Mouse (Mus musculus): ENCODE results near the gene Ltb. TPM values are rescaled to one million over a fixed set of nuclear protein-coding genes. Genes with fewer than 3 reads are reported as not detected.

Ltb gene
- total and polyA plus RNA-seq, 2 experiments from 2014 or later: 0.27 to 0.33 TPM

DNA sequence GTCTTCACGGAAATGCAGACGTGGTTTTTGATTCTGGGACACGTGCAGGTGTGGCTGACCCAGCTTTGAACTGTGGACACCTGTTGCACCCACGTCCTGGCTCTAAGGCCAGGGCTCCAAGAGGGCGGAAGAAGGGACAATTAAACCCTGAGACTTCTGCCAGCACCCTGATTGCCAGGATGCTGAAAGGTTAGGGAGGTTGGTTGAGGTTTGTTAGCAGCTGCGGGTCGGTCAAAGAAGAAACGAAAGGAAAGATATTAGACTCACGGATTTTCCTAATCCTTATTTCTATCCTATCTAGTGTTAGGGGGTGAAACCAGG is 2.0 kb downstream of the Ltb start:
- no peak for DNase-seq (ENCODE audit: low spot score)
- H3K9me3 ChIP-seq (replicated peaks; ENCODE audit: control insufficient read depth, low read length): no peaks in the 10 kb centered on the region
- H3K27me3 ChIP-seq (ENCODE audit: control insufficient read depth, insufficient read depth, low read length): peaks cover 64% of the 10 kb centered on the region
- TF ChIP-seq EP300 (IDR thresholded peaks at IDR 0.05; ENCODE audit: low read depth) (no peak), CTCF (IDR thresholded peaks at IDR 0.05; ENCODE audit: low read depth) (no peak)
- ATAC-seq (ENCODE audit: insufficient read depth, low read depth): no peak
- H3K27ac ChIP-seq (ENCODE audit: low read depth): no peak overlapping the region
- H3K4me3 ChIP-seq (ENCODE audit: low read depth, low read length): peak overlapping the region; percentile 47
- no peaks in the 10 kb centered on the region for H3K36me3 ChIP-seq (replicated peaks; ENCODE audit: control insufficient read depth, insufficient read depth, low read length)
- peak overlapping the region; percentile 30; the same call in 1 of the 2 replicates for H3K9ac ChIP-seq (replicated peaks; ENCODE audit: low read depth, low read length)
- 30% methylated on average over 9 of the region's 9 CpGs for WGBS
- H3K4me2 ChIP-seq (ENCODE audit: low read depth, low read length): peak overlapping the region; percentile 66
- peaks cover 5% of the 10 kb centered on the region for H3K4me1 ChIP-seq (ENCODE audit: control insufficient read depth, insufficient read depth)

- no peaks in the 10 kb centered on the region for H3K36me3 ChIP-seq (replicated peaks; ENCODE audit: control insufficient read depth, insufficient read depth, low read length)
- DNase-seq (ENCODE audit: low spot score): no peak
- H3K27ac ChIP-seq (ENCODE audit: low read depth): no peak overlapping the region
- no peaks in the 10 kb centered on the region for H3K9me3 ChIP-seq (replicated peaks; ENCODE audit: control insufficient read depth, low read length)
- H3K27me3 ChIP-seq (ENCODE audit: control insufficient read depth, insufficient read depth, low read length): peaks cover 67% of the 10 kb centered on the region
- ATAC-seq (ENCODE audit: insufficient read depth, low read depth): no peak
- no peak for TF ChIP-seq EP300 (IDR thresholded peaks at IDR 0.05; ENCODE audit: low read depth)
- no peak for TF ChIP-seq CTCF (IDR thresholded peaks at IDR 0.05; ENCODE audit: low read depth)
- H3K4me3 ChIP-seq (ENCODE audit: low read depth, low read length): no peak overlapping the region
- WGBS: 32% methylated on average over 6 of the region's 6 CpGs
- H3K9ac ChIP-seq (replicated peaks; ENCODE audit: low read depth, low read length): no peak overlapping the region
- H3K4me2 ChIP-seq (ENCODE audit: low read depth, low read length): no peak overlapping the region; the same call in 1 of the 2 replicates
- H3K4me1 ChIP-seq (ENCODE audit: control insufficient read depth, insufficient read depth): peaks cover 5% of the 10 kb centered on the region
Observed at GRCm38 (mm10) chr17:35197126-35197525, 2.9 kb downstream of the Ltb start.

GRCm38 (mm10) chr17:35198029-35198428 is 3.8 kb downstream of the Ltb start:
- no peak for ATAC-seq (ENCODE audit: insufficient read depth, low read depth)
- H3K4me1 ChIP-seq (ENCODE audit: control insufficient read depth, insufficient read depth): peaks cover 5% of the 10 kb centered on the region
- H3K9ac ChIP-seq (replicated peaks; ENCODE audit: low read depth, low read length): no peak overlapping the region
- H3K27ac ChIP-seq (ENCODE audit: low read depth): no peak overlapping the region
- H3K9me3 ChIP-seq (replicated peaks; ENCODE audit: control insufficient read depth, low read length): no peaks in the 10 kb centered on the region
- H3K27me3 ChIP-seq (ENCODE audit: control insufficient read depth, insufficient read depth, low read length): peaks cover 75% of the 10 kb centered on the region
- H3K4me2 ChIP-seq (ENCODE audit: low read depth, low read length): no peak overlapping the region
- WGBS: 65% methylated on average over 7 of the region's 7 CpGs
- TF ChIP-seq EP300 (IDR thresholded peaks at IDR 0.05; ENCODE audit: low read depth) (no peak), CTCF (IDR thresholded peaks at IDR 0.05; ENCODE audit: low read depth) (no peak)
- H3K4me3 ChIP-seq (ENCODE audit: low read depth, low read length): no peak overlapping the region
- no peaks in the 10 kb centered on the region for H3K36me3 ChIP-seq (replicated peaks; ENCODE audit: control insufficient read depth, insufficient read depth, low read length)
- no peak for DNase-seq (ENCODE audit: low spot score)

DNA sequence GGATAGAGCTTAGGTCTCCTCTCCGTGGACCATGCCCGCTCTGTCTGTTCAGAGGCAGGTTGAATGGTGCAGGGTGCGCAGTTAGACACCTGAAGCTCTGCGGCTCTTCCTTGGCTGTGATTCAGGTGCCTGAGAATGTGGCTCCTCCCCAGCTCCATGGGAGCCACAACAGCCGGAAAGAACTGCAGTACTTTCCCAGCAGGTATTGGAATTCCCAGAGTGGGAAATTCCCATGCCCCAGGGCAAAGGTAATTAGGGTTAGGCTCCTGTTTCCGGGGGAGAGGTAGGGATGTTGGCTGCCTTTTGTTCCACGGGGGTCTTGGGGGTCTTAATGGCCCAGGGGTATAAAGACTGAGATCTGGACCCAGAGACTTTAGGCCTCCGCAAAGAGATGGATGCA is 4.7 kb downstream of the Ltb start:
- no peak overlapping the region for H3K4me2 ChIP-seq (ENCODE audit: low read depth, low read length)
- no peaks in the 10 kb centered on the region for H3K36me3 ChIP-seq (replicated peaks; ENCODE audit: control insufficient read depth, insufficient read depth, low read length)
- ATAC-seq (ENCODE audit: insufficient read depth, low read depth) (no peak), DNase-seq (ENCODE audit: low spot score) (no peak)
- TF ChIP-seq CTCF (IDR thresholded peaks at IDR 0.05; ENCODE audit: low read depth) (no peak), EP300 (IDR thresholded peaks at IDR 0.05; ENCODE audit: low read depth) (no peak)
- peaks cover 5% of the 10 kb centered on the region for H3K4me1 ChIP-seq (ENCODE audit: control insufficient read depth, insufficient read depth)
- H3K27me3 ChIP-seq (ENCODE audit: control insufficient read depth, insufficient read depth, low read length): peaks cover 74% of the 10 kb centered on the region
- WGBS: 39% methylated on average over 8 of the region's 8 CpGs
- H3K9me3 ChIP-seq (replicated peaks; ENCODE audit: control insufficient read depth, low read length): no peaks in the 10 kb centered on the region
- no peak overlapping the region for H3K9ac ChIP-seq (replicated peaks; ENCODE audit: low read depth, low read length)
- no peak overlapping the region for H3K27ac ChIP-seq (ENCODE audit: low read depth)
- H3K4me3 ChIP-seq (ENCODE audit: low read depth, low read length): no peak overlapping the region

DNA sequence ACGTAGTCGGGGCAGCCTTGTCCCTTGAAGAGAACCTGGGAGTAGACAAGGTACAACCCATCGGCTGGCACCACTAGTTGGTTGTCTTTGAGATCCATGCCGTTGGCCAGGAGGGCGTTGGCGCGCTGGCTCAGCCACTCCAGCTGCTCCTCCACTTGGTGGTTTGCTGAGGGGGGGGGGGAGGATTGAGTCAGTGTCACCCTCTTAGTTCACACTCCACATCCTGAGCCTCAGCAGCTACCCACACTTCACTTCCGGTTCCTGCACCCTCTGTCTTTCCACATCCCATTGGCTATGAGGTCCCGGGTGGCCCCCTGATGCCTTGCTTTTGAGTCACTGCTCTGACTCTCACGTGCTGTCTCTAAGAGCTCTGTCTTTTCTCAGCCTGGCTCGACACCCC is 6.2 kb downstream of the Ltb start:
- no peaks in the 10 kb centered on the region for H3K36me3 ChIP-seq (replicated peaks; ENCODE audit: control insufficient read depth, insufficient read depth, low read length)
- peaks cover 5% of the 10 kb centered on the region for H3K4me1 ChIP-seq (ENCODE audit: control insufficient read depth, insufficient read depth)
- H3K9ac ChIP-seq (replicated peaks; ENCODE audit: low read depth, low read length): no peak overlapping the region
- 65% methylated on average over 11 of the region's 11 CpGs for WGBS
- ATAC-seq (ENCODE audit: insufficient read depth, low read depth): no peak
- H3K4me3 ChIP-seq (ENCODE audit: low read depth, low read length): no peak overlapping the region
- peaks cover 71% of the 10 kb centered on the region for H3K27me3 ChIP-seq (ENCODE audit: control insufficient read depth, insufficient read depth, low read length)
- DNase-seq (ENCODE audit: low spot score): no peak
- H3K9me3 ChIP-seq (replicated peaks; ENCODE audit: control insufficient read depth, low read length): no peaks in the 10 kb centered on the region
- no peak for TF ChIP-seq CTCF (IDR thresholded peaks at IDR 0.05; ENCODE audit: low read depth)
- TF ChIP-seq EP300 (IDR thresholded peaks at IDR 0.05; ENCODE audit: low read depth): no peak
- H3K4me2 ChIP-seq (ENCODE audit: low read depth, low read length): peak overlapping the region; percentile 23; the same call in 1 of the 2 replicates
- H3K27ac ChIP-seq (ENCODE audit: low read depth): no peak overlapping the region; the same call in 1 of the 2 replicates

DNA sequence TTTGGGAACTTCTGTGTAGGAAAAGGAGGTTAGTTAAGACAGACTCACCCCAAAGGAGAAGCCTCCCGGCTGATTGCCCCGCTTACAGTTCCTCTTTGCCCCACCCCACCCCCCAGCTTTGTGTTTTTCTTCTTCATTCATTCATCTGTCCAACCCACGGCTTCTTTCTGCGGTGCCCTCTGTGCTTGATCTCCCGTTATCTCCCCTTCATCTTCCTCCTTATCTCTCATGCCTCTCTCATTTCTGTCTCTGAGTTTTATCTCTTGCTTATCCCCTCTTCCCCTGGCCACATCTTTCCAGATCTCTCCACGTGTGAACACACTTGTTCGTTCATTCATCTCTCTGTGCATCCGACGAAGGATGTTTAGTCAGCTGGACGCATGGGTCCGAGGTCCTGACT is 6.9 kb downstream of the Ltb start:
- no peak for DNase-seq (ENCODE audit: low spot score)
- 45% methylated on average over 11 of the region's 11 CpGs for WGBS
- H3K27me3 ChIP-seq (ENCODE audit: control insufficient read depth, insufficient read depth, low read length): peaks cover 64% of the 10 kb centered on the region

More for the DNA sequence above, 6.9 kb downstream of the Ltb start:
- Histone ChIP-seq H3K9ac (replicated peaks; ENCODE audit: low read depth, low read length) (no peak overlapping the region), H3K27ac (ENCODE audit: low read depth) (no peak overlapping the region), H3K4me2 (ENCODE audit: low read depth, low read length) (peak overlapping the region; percentile 23), H3K4me1 (ENCODE audit: control insufficient read depth, insufficient read depth) (peaks cover 2% of the 10 kb centered on the region; the same call in 1 of the 2 replicates), H3K9me3 (replicated peaks; ENCODE audit: control insufficient read depth, low read length) (no peaks in the 10 kb centered on the region), H3K36me3 (replicated peaks; ENCODE audit: control insufficient read depth, insufficient read depth, low read length) (no peaks in the 10 kb centered on the region), H3K4me3 (ENCODE audit: low read depth, low read length) (peak overlapping the region; percentile 2; the same call in 1 of the 2 replicates)
- ATAC-seq (ENCODE audit: insufficient read depth, low read depth): no peak
- TF ChIP-seq EP300 (IDR thresholded peaks at IDR 0.05; ENCODE audit: low read depth) (no peak), CTCF (IDR thresholded peaks at IDR 0.05; ENCODE audit: low read depth) (no peak)

Data from heart, postnatal 0 days (tissue).